Mouse (Mus musculus) midbrain, embryonic 14.5 days (tissue): ENCODE data around the gene Nrxn1. TPM values are rescaled to one million over a fixed set of nuclear protein-coding genes. Genes with fewer than 3 reads are reported as not detected.

Experiments used
- ATAC-seq: fragments of 200-750 bp; cut with Nextera tagmentation; 2 replicates; pipeline ENCODE4 v1.8.0; 2017; ENCODE audit warnings: moderate number of reproducible peaks, moderate library complexity; ENCODE audit not compliant: low FRiP score, low TSS enrichment
- DNase-seq: peaks from one replicate; pipeline ENCODE4 v3.0.0-alpha.2; 2015
- H3K27ac ChIP-seq: fragments of 300-500 bp; sonication (generic); replicated peaks from 2 replicates; pipeline ENCODE4 v1.5.1; 2014; ENCODE audit warnings: mild to moderate bottlenecking, low read depth, low read length, moderate library complexity
- H3K27me3 ChIP-seq: fragments of 300-500 bp; sonication (generic); 2 replicates; pipeline ENCODE4 v1.6.1; 2014; ENCODE audit warnings: low read length, control low read depth, mixed read lengths; ENCODE audit not compliant: control insufficient read depth, insufficient read depth
- H3K36me3 ChIP-seq: fragments of 300-500 bp; sonication (generic); 2 replicates; pipeline ENCODE4 v1.6.1; 2014; ENCODE audit warnings: low read length, control low read depth; ENCODE audit not compliant: control insufficient read depth, insufficient read depth
- H3K4me1 ChIP-seq: fragments of 300-500 bp; sonication (generic); 2 replicates; pipeline ENCODE4 v1.6.1; 2014; ENCODE audit warnings: mild to moderate bottlenecking, antibody characterized with exemption, low read length, control low read depth; ENCODE audit not compliant: control insufficient read depth, insufficient read depth
- H3K4me2 ChIP-seq: fragments of 300-500 bp; sonication (generic); 2 replicates; pipeline ENCODE4 v1.6.1; 2014; ENCODE audit warnings: mild to moderate bottlenecking, low read length, moderate library complexity
- H3K4me3 ChIP-seq: fragments of 300-500 bp; sonication (generic); replicated peaks from 2 replicates; pipeline ENCODE4 v1.5.1; 2014; ENCODE audit warnings: low read depth, low read length
- H3K9ac ChIP-seq: fragments of 300-500 bp; sonication (generic); replicated peaks from 2 replicates; pipeline ENCODE4 v1.6.1; 2014; ENCODE audit warnings: mild to moderate bottlenecking, low read length, moderate library complexity
- H3K9me3 ChIP-seq: fragments of 300-500 bp; sonication (generic); 2 replicates; pipeline ENCODE4 v1.6.1; 2016; ENCODE audit warnings: low read length, control low read depth, mixed read lengths; ENCODE audit not compliant: control insufficient read depth
- WGBS: fragments of 180-500 bp; shearing (Covaris S2); extraction: QIAGEN DNeasy Blood & Tissue Kit; methylation state at CpG from one replicate; pipeline ENCODE4 v1.1.7; 2014; 5-methylcytosine and 5-hydroxymethylcytosine counted together
- polyA plus RNA-seq: library from polyadenylated mRNA; unstranded; fragments of >200 nt; fragmentation: Nextera tagmentation; extraction: Ambion mirVana; gene quantifications from 2 replicates; pipeline ENCODE4 v1.2.1, GENCODE M21; 2014

Gene Nrxn1
- polyA plus RNA-seq, 1 experiment from 2014 or later, result 171 TPM

DNA sequence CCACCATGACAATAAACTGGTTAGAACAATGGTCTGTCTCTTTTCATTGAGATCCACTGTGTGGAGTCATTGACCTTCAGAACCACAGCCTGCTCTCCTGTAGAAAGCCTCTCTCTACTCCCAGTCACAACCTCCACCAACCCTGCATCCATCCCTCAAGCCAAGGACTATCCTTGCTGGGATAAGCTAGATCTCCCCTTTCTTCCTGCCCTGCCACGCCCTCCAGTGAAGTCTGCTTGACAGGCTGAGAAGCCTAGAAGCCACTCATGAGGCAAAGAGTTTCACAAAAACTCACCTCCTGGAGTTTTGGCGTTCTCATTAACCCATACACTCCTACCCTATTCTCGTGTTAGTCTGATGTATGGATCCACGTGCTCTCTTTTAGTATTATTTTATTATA is 821.7 kb downstream of the Nrxn1 start:
- Histone ChIP-seq H3K36me3 (no peaks in the 10 kb centered on the region), H3K4me3 (no peak overlapping the region), H3K9me3 (no peaks in the 10 kb centered on the region), H3K27me3 (no peaks in the 10 kb centered on the region), H3K27ac (no peak overlapping the region), H3K4me1 (no peaks in the 10 kb centered on the region), H3K4me2 (no peak overlapping the region), H3K9ac (no peak overlapping the region)
- WGBS, result 22% methylated on average over 4 of the region's 4 CpGs
- DNase-seq, result no peak
- ATAC-seq, result no peak

- Histone ChIP-seq H3K27me3 (no peaks in the 10 kb centered on the region), H3K9me3 (no peaks in the 10 kb centered on the region), H3K4me1 (no peaks in the 10 kb centered on the region), H3K4me2 (no peak overlapping the region), H3K27ac (no peak overlapping the region), H3K36me3 (no peaks in the 10 kb centered on the region), H3K4me3 (no peak overlapping the region), H3K9ac (no peak overlapping the region)
- 67% methylated on average over 2 of the region's 2 CpGs for whole genome bisulfite sequencing
- ATAC-seq (no peak), DNase-seq (no peak)
Measured at GRCm38 (mm10) chr17:90269143-90269542, 823.7 kb downstream of the Nrxn1 start.

- DNase-seq (no peak), ATAC-seq (no peak)
- Histone ChIP-seq H3K9me3 (no peaks in the 10 kb centered on the region), H3K36me3 (no peaks in the 10 kb centered on the region), H3K4me3 (no peak overlapping the region), H3K27me3 (no peaks in the 10 kb centered on the region), H3K4me2 (no peak overlapping the region), H3K4me1 (peaks cover 6% of the 10 kb centered on the region; the same call in 1 of the 2 replicates), H3K27ac (0 out of 2 replicates have a peak overlapping the region, but pooled peaks have one; percentile 6), H3K9ac (no peak overlapping the region)
- 44% methylated on average over 5 of the region's 5 CpGs for WGBS
Measured at GRCm38 (mm10) chr17:90253451-90254131, 839.3 kb downstream of the Nrxn1 start.

DNA sequence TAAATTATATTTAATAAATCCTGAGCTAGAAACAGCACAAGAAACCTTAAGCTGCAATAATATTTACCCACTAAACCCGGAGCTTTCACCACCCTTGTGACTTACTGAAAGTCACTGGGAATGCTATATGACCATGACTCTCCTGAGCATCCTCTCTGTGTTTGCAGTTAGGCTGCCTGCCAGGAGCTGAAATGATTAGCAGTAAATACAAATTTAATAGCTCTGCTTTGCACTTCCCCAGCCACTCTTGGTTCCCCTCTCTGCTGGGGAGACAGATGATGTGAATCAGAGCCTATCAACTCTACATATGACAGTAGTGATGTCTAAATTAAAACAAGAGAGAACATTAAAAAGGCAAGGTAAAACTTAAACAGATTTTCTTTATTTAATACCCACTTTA is 840.7 kb downstream of the Nrxn1 start:
- WGBS, result 70% methylated on average over 1 of the region's 1 CpGs
- H3K9ac ChIP-seq, result no peak overlapping the region
- no peak overlapping the region for H3K27ac ChIP-seq
- peak; percentile 53 for DNase-seq
- no peak; the same call in 1 of the 2 replicates for ATAC-seq
- no peaks in the 10 kb centered on the region for H3K27me3 ChIP-seq
- H3K4me3 ChIP-seq, result no peak overlapping the region
- no peak overlapping the region for H3K4me2 ChIP-seq
- H3K9me3 ChIP-seq, result no peaks in the 10 kb centered on the region
- H3K4me1 ChIP-seq, result peaks cover 6% of the 10 kb centered on the region
- H3K36me3 ChIP-seq, result no peaks in the 10 kb centered on the region

DNA sequence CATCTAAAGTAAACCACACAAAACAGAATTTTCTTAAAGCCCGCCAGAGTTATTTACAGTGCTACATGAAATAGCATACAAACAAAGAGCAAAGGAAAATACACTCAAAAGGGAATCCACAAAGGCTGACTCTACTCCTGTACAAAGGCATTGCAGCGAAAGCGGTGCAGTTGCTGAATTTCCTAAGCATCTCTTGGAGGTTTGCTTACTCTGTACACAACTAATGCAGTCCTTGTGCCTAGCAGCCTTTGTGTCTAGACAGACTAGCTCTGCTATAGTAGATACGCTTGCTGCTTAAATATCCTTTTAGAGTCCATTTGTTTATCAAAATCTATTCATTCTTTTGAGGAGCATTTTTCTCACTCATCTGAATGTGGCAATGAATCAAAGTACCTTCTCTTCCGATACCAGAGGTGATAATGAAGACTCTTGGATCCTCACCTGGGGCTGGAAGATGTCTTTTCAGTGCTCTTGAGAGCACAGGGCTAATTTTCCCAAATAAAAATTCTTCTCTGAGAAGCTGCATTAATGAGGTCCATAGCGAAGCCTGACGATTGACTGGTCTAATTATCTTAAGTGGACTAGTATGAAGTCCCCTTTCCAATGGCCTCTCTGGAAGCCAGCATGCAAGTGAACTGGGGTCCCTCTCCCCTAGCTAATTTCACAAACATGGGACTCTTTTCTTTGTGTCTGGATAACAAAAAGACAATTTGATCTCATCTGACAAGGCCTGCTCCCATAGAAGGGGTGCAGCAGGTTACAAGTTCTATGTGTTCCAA is 845.6 kb downstream of the Nrxn1 start:
- peak overlapping the region; percentile 15; the same call in 1 of the 2 replicates for H3K27ac ChIP-seq
- DNase-seq, result peak; percentile 40

DNA sequence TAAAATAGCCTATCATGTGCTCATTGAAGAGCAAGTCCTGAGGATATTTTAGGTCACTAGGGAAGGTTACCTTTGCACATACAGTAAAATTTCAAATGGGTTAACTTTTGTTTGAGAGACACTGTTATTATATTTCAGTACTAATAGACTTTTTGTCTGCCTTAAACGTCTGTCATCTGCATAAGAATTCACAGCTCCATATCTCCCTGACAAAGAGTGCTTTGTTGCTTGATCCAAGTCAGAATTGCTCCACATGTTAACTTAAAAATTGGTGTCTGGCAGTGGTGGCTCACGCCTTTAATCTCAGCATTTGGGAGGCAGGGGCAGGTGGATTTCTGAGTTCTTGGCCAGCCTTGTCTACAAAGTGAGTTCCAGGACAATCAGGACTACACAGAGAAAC is 848.5 kb downstream of the Nrxn1 start:
- ATAC-seq, result no peak
- no peak for DNase-seq
- Histone ChIP-seq H3K9me3 (no peaks in the 10 kb centered on the region), H3K27me3 (no peaks in the 10 kb centered on the region), H3K4me3 (no peak overlapping the region), H3K9ac (no peak overlapping the region), H3K36me3 (no peaks in the 10 kb centered on the region), H3K4me2 (no peak overlapping the region), H3K4me1 (no peaks in the 10 kb centered on the region; the same call in 1 of the 2 replicates), H3K27ac (no peak overlapping the region)
- WGBS, result 42% methylated on average over 2 of the region's 2 CpGs

More for the DNA sequence above, 845.6 kb downstream of the Nrxn1 start:
- no peak for ATAC-seq
- Histone ChIP-seq H3K9ac (no peak overlapping the region), H3K27me3 (no peaks in the 10 kb centered on the region), H3K36me3 (no peaks in the 10 kb centered on the region), H3K4me1 (peaks cover 3% of the 10 kb centered on the region; the same call in 1 of the 2 replicates), H3K9me3 (no peaks in the 10 kb centered on the region), H3K4me3 (no peak overlapping the region), H3K4me2 (no peak overlapping the region)
- WGBS, result 71% methylated on average over 7 of the region's 7 CpGs

- H3K4me2 ChIP-seq, result no peak overlapping the region
- 80% methylated on average over 3 of the region's 3 CpGs for WGBS
- no peaks in the 10 kb centered on the region for H3K9me3 ChIP-seq
- DNase-seq (no peak), ATAC-seq (no peak)
- no peaks in the 10 kb centered on the region for H3K4me1 ChIP-seq
- H3K4me3 ChIP-seq, result no peak overlapping the region
- H3K27ac ChIP-seq, result no peak overlapping the region
- H3K27me3 ChIP-seq, result no peaks in the 10 kb centered on the region
- no peak overlapping the region for H3K9ac ChIP-seq
- no peaks in the 10 kb centered on the region for H3K36me3 ChIP-seq
Measured at GRCm38 (mm10) chr17:90238964-90239363, 853.9 kb downstream of the Nrxn1 start.

- H3K4me2 ChIP-seq, result no peak overlapping the region
- H3K4me3 ChIP-seq, result no peak overlapping the region
- no peaks in the 10 kb centered on the region for H3K36me3 ChIP-seq
- ATAC-seq, result no peak
- no peak overlapping the region for H3K27ac ChIP-seq
- no peaks in the 10 kb centered on the region for H3K9me3 ChIP-seq
- 94% methylated on average over 2 of the region's 2 CpGs for WGBS
- no peaks in the 10 kb centered on the region for H3K4me1 ChIP-seq
- no peak for DNase-seq
- no peaks in the 10 kb centered on the region for H3K27me3 ChIP-seq
- no peak overlapping the region for H3K9ac ChIP-seq
Measured at GRCm38 (mm10) chr17:90238517-90238916, 854.4 kb downstream of the Nrxn1 start.
